Mouse (Mus musculus): ENCODE measurements at regions not wholly inside any gene's neighbourhood (a gene's known extent, or its start where the extent isn't known, plus 50 kb on each side); places are given as distances from the start of the nearest gene placed in this dataset.
A peak's percentile ranks its signal among the peaks of the same experiment; 100 is the strongest.

DNA sequence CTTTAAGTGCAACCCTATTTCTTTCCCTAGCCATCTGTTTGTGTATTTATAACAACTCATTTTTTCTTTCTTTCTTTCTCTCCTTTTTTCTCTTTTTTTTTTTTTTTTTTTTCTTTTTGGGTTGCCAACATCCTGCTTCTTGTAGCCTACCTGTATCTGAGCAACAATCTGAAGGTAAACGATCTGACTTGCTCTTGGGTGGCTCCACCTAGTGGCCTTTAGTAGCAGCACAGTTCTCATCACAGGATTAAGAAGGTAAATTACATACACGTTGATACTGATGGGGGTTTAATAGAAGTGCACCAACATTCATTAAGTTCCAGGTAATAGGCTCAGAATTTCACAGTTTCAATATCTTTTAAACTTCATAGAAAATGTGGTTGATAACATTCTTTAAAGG is 752.1 kb downstream of the Inhba start:
- H3K27ac ChIP-seq = no peak overlapping the region
- H3K4me3 ChIP-seq = no peak overlapping the region
- TF ChIP-seq CTCF (conservative IDR thresholded peaks at IDR 0.05) = peak; percentile 87
- DNase-seq (ENCODE audit: low spot score in 2 of 2) = peak; percentile 38 to 39

- no peak overlapping the region for H3K4me3 ChIP-seq
- DNase-seq (ENCODE audit: low spot score in 2 of 2) = no peak
- H3K27ac ChIP-seq = no peak overlapping the region
- no peak for TF ChIP-seq CTCF (conservative IDR thresholded peaks at IDR 0.05)
Observed at GRCm38 (mm10) chr13:16769409-16769808, 757.8 kb downstream of the Inhba start.

- DNase-seq (ENCODE audit: low spot score in 2 of 2) = no peak
- Histone ChIP-seq H3K4me3 (no peak overlapping the region), H3K27ac (no peak overlapping the region)
- no peak for TF ChIP-seq CTCF (conservative IDR thresholded peaks at IDR 0.05)
Observed at GRCm38 (mm10) chr13:16769848-16770422, 758.3 kb downstream of the Inhba start.

DNA sequence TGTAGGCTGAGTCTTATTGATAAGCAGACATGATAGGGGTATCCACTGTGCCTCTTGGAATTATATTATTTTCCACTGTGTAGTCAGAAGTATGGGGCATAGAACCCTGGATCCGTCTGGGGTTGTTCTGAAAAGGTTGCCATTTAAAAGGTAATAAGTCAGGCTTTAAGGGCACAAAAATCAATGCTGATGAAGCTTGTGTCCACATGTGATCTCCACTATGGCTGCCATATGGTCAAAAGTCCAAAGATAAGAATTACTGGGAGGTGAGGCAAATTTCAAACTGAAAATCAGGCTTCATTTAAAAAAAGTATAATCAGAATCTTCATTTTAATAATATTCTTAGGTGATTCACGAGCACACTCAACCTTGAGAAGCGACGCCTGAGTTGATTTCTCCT is 760.2 kb downstream of the Inhba start:
- DNase-seq (ENCODE audit: low spot score in 2 of 2) = no peak
- Histone ChIP-seq H3K4me3 (no peak overlapping the region), H3K27ac (no peak overlapping the region)
- no peak for TF ChIP-seq CTCF (conservative IDR thresholded peaks at IDR 0.05)

- Histone ChIP-seq H3K27ac (no peak overlapping the region), H3K4me3 (no peak overlapping the region)
- DNase-seq (ENCODE audit: low spot score in 2 of 2) = no peak
- TF ChIP-seq CTCF (conservative IDR thresholded peaks at IDR 0.05) = no peak
Observed at GRCm38 (mm10) chr13:16805560-16805959, 793.9 kb downstream of the Inhba start.
